11 mouse cellular contexts compared by ENCODE assay signal in the genomic region with DNA sequence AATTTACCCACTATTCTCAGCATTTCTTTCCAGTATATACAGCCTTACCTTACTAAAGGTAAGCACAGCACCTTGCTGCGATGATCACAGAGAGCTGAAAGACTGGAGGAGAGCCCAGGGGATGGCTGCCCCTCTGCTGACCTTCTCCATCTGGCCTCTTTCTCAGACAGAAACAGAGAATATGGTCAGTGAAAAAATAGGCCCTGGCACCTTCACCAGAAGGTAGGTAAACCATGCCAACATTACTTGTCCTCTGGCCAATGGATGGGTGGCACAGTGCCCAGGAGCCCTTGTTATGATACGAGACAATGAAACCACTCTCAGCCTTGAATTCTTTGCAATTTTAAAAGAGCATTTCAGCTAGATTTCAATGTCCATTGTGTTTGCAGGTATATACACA.
DNase-seq lines count a peak whose midpoint lies in the region; ATAC-seq lines count a peak whose summit lies in the region.
"Had no signal": no experiment of that assay in that cellular context is flagged by ENCODE, and none has a peak within 500 bp of the region (broad histone marks: within the 10 kb centered on the region; RNA-seq: fewer than 3 reads in every experiment).

No protein-coding gene starts in this region.

- ATAC-seq in forebrain, embryonic 15.5 days (replicated peaks): 0 out of 2 replicates have a peak, but pooled peaks have one; percentile 20
- no peak for ATAC-seq in forebrain, embryonic 11.5 days (replicated peaks; ENCODE audit: low FRiP score)
- no peak for ATAC-seq in liver, embryonic 12.5 days
- ATAC-seq: intestine, embryonic 15.5 days had no signal

- no peaks in the 10 kb centered on the region for H3K9me3 ChIP-seq in forebrain, embryonic 15.5 days
- no peaks in the 10 kb centered on the region for H3K9me3 ChIP-seq in forebrain, embryonic 11.5 days (ENCODE audit: control insufficient read depth, low read length)
- H3K9me3 ChIP-seq in liver, embryonic 12.5 days (replicated peaks): no peaks in the 10 kb centered on the region
- H3K9me3 ChIP-seq: intestine, embryonic 15.5 days had no signal

- DNase-seq in forebrain, embryonic 11.5 days (ENCODE audit: low spot score): no peak
- DNase-seq in left cerebral cortex, adult 18-20 months (ENCODE audit: low spot score in 2 of 2): peak; percentile 16 to 27
- no peak for DNase-seq in left cerebral cortex, adult 11 months (ENCODE audit: low spot score)
- peak; percentile 94 to 96 for DNase-seq in cerebellum, adult 18-20 months
- peak; percentile 13 for DNase-seq in layer of hippocampus, adult 9-11 months
- DNase-seq in retina, postnatal 1 day: no peak
- DNase-seq: lung, adult 18-20 months had no signal

- H3K36me3 ChIP-seq in forebrain, embryonic 15.5 days: no peaks in the 10 kb centered on the region
- H3K36me3 ChIP-seq in forebrain, embryonic 11.5 days (ENCODE audit: control insufficient read depth, insufficient read depth, low read length): no peaks in the 10 kb centered on the region
- no peaks in the 10 kb centered on the region for H3K36me3 ChIP-seq in liver, embryonic 12.5 days
- H3K36me3 ChIP-seq: intestine, embryonic 15.5 days had no signal

- H3K4me2 ChIP-seq in forebrain, embryonic 15.5 days (replicated peaks): no peak overlapping the region
- H3K4me2 ChIP-seq in forebrain, embryonic 11.5 days (ENCODE audit: low read depth, low read length, severe bottlenecking): no peak overlapping the region
- no peak overlapping the region for H3K4me2 ChIP-seq in liver, embryonic 12.5 days
- H3K4me2 ChIP-seq: intestine, embryonic 15.5 days had no signal

- H3K9ac ChIP-seq in forebrain, embryonic 15.5 days (replicated peaks): no peak overlapping the region
- no peak overlapping the region for H3K9ac ChIP-seq in forebrain, embryonic 11.5 days (ENCODE audit: low read length)
- H3K9ac ChIP-seq in liver, embryonic 12.5 days: no peak overlapping the region
- H3K9ac ChIP-seq: intestine, embryonic 15.5 days had no signal

- H3K4me1 ChIP-seq in forebrain, embryonic 15.5 days: 0 out of 2 replicates have a peak, but pooled peaks cover 8% of the 10 kb centered on the region
- no peaks in the 10 kb centered on the region for H3K4me1 ChIP-seq in forebrain, embryonic 11.5 days (replicated peaks; ENCODE audit: control insufficient read depth, insufficient read depth, low read length)
- no peaks in the 10 kb centered on the region for H3K4me1 ChIP-seq in liver, embryonic 12.5 days
- H3K4me1 ChIP-seq: intestine, embryonic 15.5 days had no signal

- no peaks in the 10 kb centered on the region for H3K27me3 ChIP-seq in forebrain, embryonic 15.5 days
- H3K27me3 ChIP-seq in forebrain, embryonic 11.5 days (ENCODE audit: control insufficient read depth, insufficient read depth, low read length): no peaks in the 10 kb centered on the region
- H3K27me3 ChIP-seq in liver, embryonic 12.5 days (replicated peaks): no peaks in the 10 kb centered on the region
- H3K27me3 ChIP-seq: intestine, embryonic 15.5 days had no signal

- H3K4me3 ChIP-seq in forebrain, embryonic 15.5 days: no peak overlapping the region
- H3K4me3 ChIP-seq in forebrain, embryonic 11.5 days (ENCODE audit: low read depth, low read length): no peak overlapping the region
- H3K4me3 ChIP-seq in liver, embryonic 12.5 days: no peak overlapping the region
- H3K4me3 ChIP-seq: intestine, embryonic 15.5 days; left cerebral cortex, adult 2 months had no signal

- no peak overlapping the region for H3K27ac ChIP-seq in forebrain, embryonic 15.5 days (replicated peaks)
- H3K27ac ChIP-seq in forebrain, embryonic 11.5 days (ENCODE audit: low read depth, low read length): no peak overlapping the region
- H3K27ac ChIP-seq in liver, embryonic 12.5 days: no peak overlapping the region
- H3K27ac ChIP-seq: intestine, embryonic 15.5 days; left cerebral cortex, adult 2 months had no signal

- 57% methylated on average over 2 of the region's 2 CpGs for WGBS in forebrain, embryonic 15.5 days
- 93% methylated on average over 2 of the region's 2 CpGs for WGBS in forebrain, embryonic 11.5 days
- WGBS in liver, embryonic 12.5 days (ENCODE audit: insufficient replicate concordance): 69% methylated on average over 2 of the region's 2 CpGs

Comparison
In these comparisons a context has a peak if more than half of its experiments do, and no peak if none do; other contexts are left out.
1. DNase-seq: peak in left cerebral cortex, adult 18-20 months (2 of 2), cerebellum, adult 18-20 months (2 of 2) and layer of hippocampus, adult 9-11 months (single experiment); none in forebrain, embryonic 11.5 days (single experiment), left cerebral cortex, adult 11 months (single experiment) and retina, postnatal 1 day (single experiment).